Mouse (Mus musculus) adrenal gland, adult 2 months (tissue): Measurements from ENCODE around the gene Xpo5. TPM values are rescaled to one million over a fixed set of nuclear protein-coding genes. Genes with fewer than 3 reads are reported as not detected.

Source experiments
- DNase-seq: peaks from one replicate; pipeline ENCODE4 v3.0.0; 2021
- polyA plus RNA-seq: library from polyadenylated mRNA; depleted of rRNA; stranded (reverse); fragments of >200 nt; gene quantifications from 2 replicates; pipeline ENCODE4 v1.2.3, GENCODE M21; 2012
- total RNA-seq, 2 experiments: library from RNA; stranded (reverse); gene quantifications; 2 replicates each; pipeline ENCODE4 v1.2.3; 2021

Xpo5 gene
- total and polyA plus RNA-seq, 3 experiments, result 29.3 to 81.2 (median 65.0) TPM

- peak; percentile 54 for DNase-seq
Measured at GRCm38 (mm10) chr17:46201151-46201550, 1.4 kb upstream of the Xpo5 start.

GRCm38 (mm10) chr17:46203078-46203477 lies 496 bp downstream of the Xpo5 start:
- no peak for DNase-seq

- no peak for DNase-seq
Measured at GRCm38 (mm10) chr17:46206676-46207075, 4.1 kb downstream of the Xpo5 start.

DNA sequence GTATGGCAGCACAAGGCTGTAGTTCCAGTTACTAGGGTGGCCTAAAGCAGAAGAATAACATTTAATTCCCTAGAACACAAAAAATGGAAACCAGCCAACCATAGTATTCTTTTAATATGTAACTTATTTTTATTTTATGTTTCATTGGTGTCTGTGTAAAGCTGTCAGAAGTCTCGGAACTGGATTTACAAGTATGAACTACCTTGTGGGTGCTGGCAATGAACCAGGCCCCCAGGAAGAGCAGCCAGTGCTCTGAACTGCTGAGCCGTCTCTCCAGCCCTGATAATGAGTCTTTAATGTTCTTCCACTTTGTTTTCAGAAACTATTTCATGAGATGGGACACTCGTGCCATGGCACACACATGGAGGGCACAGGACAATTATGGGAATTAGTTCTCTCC lies 8.0 kb downstream of the Xpo5 start:
- DNase-seq, result no peak

DNA sequence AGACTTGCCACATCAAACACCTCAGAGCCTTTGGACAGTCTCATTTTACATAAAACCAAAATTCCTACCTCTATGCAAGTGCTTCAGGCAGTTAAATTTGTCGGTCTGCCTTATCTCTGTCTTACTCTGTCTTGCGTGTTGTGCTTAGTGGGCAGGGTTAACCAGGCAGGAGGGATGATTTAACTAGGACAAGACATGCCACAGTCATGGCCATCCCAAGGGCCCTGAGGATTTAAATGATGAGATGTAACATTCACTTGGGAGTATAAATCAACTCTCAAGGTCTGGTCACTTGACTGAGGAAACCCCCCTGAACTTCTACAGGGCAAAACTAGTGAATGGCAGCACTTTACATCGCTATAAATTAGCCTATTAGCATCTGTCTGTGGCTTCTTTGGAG lies 19.0 kb downstream of the Xpo5 start:
- DNase-seq, result peak; percentile 71

GRCm38 (mm10) chr17:46227576-46227975 lies 25.0 kb downstream of the Xpo5 start:
- DNase-seq, result peak; percentile 85

GRCm38 (mm10) chr17:46236067-46236466 lies 33.5 kb downstream of the Xpo5 start:
- DNase-seq, result no peak

DNA sequence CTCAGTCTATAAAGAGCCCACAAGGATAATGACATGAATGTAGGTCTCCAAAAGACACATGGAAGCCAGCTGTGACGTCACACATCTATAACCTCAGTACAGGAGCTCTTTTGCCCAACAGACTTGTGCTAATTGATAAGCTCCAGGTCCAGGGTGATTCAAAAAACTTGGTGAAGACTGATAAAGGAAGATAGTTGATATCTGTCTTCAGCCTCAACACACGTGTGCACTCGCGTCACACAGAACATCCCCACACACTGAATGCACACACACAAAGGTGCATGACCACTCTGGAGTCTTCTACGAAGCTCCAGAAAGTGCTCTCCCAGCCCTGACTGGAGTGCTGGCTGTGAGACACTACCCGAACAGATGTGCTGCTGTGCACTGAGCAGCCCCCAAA lies 34.5 kb downstream of the Xpo5 start:
- no peak for DNase-seq

- DNase-seq, result peak; percentile 74
Measured at GRCm38 (mm10) chr17:46237480-46237879, 34.9 kb downstream of the Xpo5 start.

GRCm38 (mm10) chr17:46239516-46240114 lies 37.0 kb downstream of the Xpo5 start:
- DNase-seq, result no peak

DNA sequence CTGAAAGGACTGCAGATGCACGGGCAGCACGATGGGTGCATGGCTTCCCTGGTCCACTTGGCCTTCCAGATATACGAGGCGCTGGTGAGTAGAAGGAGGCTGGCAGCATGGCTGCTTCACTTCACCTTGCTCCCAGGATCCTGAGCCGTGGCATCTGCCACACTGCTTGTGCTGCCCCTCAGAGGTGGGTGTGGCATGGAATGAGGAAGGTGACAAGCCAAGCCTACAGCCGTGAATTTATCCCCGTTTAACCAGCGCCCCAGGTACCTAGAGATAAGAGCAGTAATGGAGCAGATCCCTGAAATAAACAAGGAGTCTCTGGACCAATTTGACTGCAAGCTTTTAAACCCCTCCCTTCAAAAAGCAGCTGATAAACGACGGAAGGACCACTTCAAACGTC lies 38.9 kb downstream of the Xpo5 start:
- DNase-seq, result no peak

DNA sequence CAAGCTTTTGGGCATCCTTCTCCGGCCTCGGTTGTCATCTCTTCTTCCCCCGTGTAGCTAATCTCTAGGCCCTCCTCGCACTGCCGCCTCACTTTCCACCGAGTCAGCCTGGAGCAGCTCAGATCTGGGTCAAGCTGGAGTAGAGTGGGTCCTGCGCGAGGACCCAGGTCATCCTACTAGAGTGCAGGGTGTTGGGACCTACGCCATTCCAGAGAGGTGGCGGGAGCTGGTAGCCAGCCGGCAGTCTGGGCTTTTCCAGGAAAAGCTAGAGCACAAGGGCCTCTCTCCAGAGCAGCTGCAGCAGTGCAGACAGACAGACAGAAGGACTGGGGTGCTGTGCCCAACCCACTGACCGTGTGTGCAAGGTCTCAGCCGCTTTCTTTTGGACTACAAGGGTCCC lies 39.7 kb downstream of the Xpo5 start:
- DNase-seq, result no peak

DNA sequence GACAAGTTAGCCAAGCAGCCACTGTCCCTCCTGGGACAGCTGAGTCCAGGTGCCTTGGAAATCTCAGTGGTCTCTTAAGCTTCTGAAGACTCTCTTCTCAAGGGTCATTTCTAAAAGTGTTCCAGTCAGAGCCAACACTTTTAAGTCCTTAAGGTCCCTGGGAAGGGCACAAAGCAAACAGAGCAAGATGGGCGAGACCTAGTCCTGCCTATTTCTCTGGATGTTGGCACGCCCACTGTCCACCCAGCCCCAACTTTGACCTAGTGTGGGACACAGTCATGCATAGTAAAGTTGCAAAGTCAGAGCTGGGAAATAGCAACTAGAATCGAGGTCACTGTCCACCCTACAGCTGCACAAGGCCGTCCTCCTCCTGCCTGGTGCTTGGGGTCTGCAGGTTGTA lies 40.4 kb downstream of the Xpo5 start:
- peak; percentile 56 for DNase-seq

DNA sequence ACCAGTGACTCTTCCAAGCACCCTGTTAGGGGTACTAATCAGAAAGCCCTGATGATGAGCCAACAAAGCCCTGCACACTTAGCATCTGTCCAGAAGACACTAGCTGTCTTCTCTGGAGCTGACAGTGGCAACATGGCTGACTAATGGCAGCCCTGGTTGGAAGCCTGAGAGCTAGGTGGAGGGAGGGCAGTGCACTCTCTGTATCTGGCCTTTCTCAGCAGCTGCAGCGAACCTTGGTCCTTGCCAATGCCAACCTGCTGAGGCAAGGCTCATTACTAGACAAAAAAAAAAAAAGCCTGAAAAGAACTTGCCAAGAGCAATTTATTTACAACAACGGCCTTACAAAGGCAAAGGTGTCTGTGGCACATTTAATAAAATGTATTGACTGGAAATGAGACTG lies 41.0 kb downstream of the Xpo5 start:
- peak; percentile 37 for DNase-seq

- peak; percentile 91 for DNase-seq
Measured at GRCm38 (mm10) chr17:46244579-46244978, 42.0 kb downstream of the Xpo5 start.

- DNase-seq, result peak; percentile 96
Measured at GRCm38 (mm10) chr17:46247512-46248188, 45.1 kb downstream of the Xpo5 start, which contains the start of the genes Polr1c and Yipf3. Gene Polr1c, minus strand, starts transcription at chr17:46248054. Gene Yipf3, plus strand, starts transcription at chr17:46248080.

DNA sequence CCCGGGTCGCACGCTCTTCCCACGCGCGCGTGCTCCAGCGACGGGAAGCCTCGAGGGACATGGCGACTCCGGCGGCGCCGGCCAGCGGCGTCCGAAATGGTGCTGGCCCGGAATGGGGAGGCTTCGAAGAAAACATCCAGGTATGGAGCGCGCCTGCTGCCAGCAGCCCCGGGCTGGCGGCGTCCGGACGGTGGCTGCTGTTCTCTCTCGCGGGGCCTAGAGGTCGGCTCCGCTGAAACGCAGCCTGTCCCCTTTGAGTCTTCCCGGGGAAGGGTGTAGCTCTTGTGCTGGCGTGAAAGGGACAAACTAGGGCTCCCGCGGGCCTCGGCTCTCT lies 45.6 kb downstream of the Xpo5 start:
- no peak for DNase-seq

DNA sequence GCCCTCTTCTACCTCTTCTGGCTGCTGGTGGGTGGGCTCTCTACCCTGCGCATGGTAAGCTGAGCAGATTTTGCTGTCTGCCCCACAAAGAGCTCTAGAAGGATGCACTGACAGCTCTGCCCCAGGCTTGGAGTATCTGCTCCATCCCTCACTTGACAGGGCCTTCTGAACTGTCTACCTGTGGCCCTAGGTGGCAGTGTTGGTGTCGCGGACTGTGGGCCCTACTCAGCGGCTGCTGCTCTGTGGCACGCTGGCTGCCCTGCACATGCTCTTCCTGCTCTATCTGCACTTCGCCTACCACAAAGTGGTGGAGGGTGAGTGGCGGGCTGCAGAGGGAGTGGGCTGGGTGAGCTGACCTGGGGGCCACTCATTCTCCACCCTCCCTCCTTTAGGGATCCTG lies 48.6 kb downstream of the Xpo5 start:
- DNase-seq, result no peak

DNA sequence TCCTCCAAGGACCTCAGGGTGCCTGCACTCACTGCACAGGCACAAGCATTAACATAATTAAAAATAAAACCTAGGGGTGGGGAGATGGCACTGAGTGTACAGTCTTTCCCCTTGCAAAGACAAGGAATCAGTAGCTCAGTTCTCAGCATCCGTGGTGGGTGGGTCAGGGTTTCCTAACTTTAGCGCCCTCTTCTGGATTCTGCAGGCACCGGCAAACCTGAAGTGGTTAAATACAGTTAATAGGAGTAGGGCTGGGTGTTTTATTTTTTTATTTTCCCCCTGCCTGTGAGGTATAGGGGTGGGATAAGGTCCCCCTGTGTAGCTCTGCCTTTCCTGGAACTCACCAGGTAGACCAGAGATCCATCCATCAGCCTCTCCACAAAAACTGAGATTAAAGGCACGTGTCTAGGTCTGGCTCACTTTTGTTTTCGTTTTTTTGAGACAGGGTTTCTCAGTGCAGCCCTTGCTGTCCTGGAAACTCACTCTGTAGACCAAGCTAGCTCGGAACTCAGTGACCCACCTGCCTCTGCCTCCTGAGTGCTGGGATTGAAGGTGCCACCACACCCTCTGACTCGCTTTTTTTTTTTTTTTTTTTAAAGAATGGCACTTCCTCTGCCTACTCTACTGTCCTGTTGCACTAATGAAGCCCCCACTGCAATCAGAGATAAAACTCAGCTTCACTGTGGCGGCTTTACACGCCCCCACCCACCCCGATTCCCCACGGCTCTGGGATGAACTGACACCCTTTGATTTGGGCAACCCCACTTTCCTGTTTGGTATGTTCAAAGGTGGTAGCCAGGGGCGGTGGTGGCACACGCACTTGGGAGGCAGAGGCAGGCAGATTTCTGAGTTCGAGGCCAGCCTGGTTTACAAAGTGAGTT lies 50.2 kb downstream of the Xpo5 start:
- DNase-seq, result peak; percentile 65

- DNase-seq, result peak; percentile 96
Measured at GRCm38 (mm10) chr17:46253452-46254084, 51.0 kb downstream of the Xpo5 start, which contains the start of gene Lrrc73. Gene Lrrc73, plus strand, starts transcription at chr17:46253531.

DNA sequence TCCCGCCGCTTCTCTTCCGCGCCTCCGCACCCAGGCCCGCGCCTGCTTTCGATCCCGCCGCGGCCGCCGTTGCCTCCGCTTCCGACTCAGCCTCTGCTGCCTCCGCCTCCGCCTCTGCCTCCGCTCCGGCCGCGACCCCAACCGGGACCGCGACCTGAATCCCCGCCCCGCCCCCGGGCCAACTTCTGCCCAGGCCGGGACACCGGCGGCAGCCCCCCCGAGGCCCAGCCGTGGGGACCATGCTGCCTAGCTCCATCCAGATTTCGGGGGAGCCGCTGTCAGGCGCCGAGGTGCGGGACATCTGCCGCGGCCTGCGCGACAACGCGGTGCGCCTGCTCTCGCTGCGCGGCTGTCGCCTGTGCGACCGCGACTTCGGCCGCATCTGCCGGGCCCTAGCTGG lies 51.5 kb downstream of the Xpo5 start:
- DNase-seq, result no peak

DNA sequence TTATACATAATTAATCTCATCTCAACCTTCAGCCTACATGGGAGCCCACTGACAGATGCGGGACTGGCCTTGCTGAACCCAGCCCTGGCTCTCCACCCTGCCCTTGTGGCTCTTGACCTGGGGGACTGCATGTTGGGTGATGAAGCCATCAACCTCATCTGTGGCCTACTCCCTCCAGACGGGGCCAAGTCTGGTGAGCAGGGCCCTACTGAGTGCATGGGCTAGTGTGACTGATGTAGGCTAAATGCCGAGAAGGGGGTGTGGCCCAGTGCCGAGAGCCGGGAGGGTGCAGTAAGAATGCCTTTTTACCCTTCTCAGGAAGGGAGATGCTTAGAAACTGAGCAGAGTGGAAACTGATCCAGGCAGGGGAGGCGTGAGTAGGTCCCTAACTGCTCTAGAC lies 52.6 kb downstream of the Xpo5 start:
- no peak for DNase-seq
